Mouse (Mus musculus): Measurements from ENCODE around the gene Rtl8c.
"Not testable (repeated sequence)": the region's sequence is repeated elsewhere in the genome, so short reads cannot be mapped to it uniquely, and the experiment has no call there.

Gene Rtl8c

GRCm38 (mm10) chrX:53607242-53608121, at the start of gene Rtl8c:
TSS of gene Rtl8c (plus strand) at chrX:53608032.
- DNase-seq (ENCODE audit: low read depth), result peak; percentile 20

GRCm38 (mm10) chrX:53579311-53579710, 28.5 kb upstream of the Rtl8c start:
- DNase-seq (ENCODE audit: low read depth), result no peak

- not testable (repeated sequence) for DNase-seq (ENCODE audit: low read depth)
Measured at GRCm38 (mm10) chrX:53581407-53581806, 26.4 kb upstream of the Rtl8c start.

GRCm38 (mm10) chrX:53583404-53583803, 24.4 kb upstream of the Rtl8c start:
- DNase-seq (ENCODE audit: low read depth), result not testable (repeated sequence)

GRCm38 (mm10) chrX:53599993-53600392, 7.8 kb upstream of the Rtl8c start:
- not testable (repeated sequence) for DNase-seq (ENCODE audit: low read depth)

GRCm38 (mm10) chrX:53606176-53606575, 1.7 kb upstream of the Rtl8c start:
- DNase-seq (ENCODE audit: low read depth), result not testable (repeated sequence)

- DNase-seq (ENCODE audit: low read depth), result no peak
Measured at GRCm38 (mm10) chrX:53608122-53608813, 436 bp downstream of the Rtl8c start.

GRCm38 (mm10) chrX:53608879-53609278, 1.0 kb downstream of the Rtl8c start, which contains the start of gene Gm14597:
TSS of gene Gm14597 (minus strand) at chrX:53608979.
- DNase-seq (ENCODE audit: low read depth), result not testable (repeated sequence)

GRCm38 (mm10) chrX:53610571-53610970, 2.7 kb downstream of the Rtl8c start:
- peak; percentile 48 for DNase-seq (ENCODE audit: low read depth)

- DNase-seq (ENCODE audit: low read depth), result not testable (repeated sequence)
Measured at GRCm38 (mm10) chrX:53611395-53611794, 3.6 kb downstream of the Rtl8c start.

- not testable (repeated sequence) for DNase-seq (ENCODE audit: low read depth)
Measured at GRCm38 (mm10) chrX:53638107-53638506, 30.3 kb downstream of the Rtl8c start.

- DNase-seq (ENCODE audit: low read depth), result not testable (repeated sequence)
Measured at GRCm38 (mm10) chrX:53642604-53642979, 34.8 kb downstream of the Rtl8c start.

- DNase-seq (ENCODE audit: low read depth), result peak; percentile 50
Measured at GRCm38 (mm10) chrX:53642980-53643961, 35.4 kb downstream of the Rtl8c start, which contains the start of gene Rtl8a. TSS of gene Rtl8a (minus strand) at chrX:53643682.

- no peak for DNase-seq (ENCODE audit: low read depth)
Measured at GRCm38 (mm10) chrX:53645885-53646284, 38.1 kb downstream of the Rtl8c start.

GRCm38 (mm10) chrX:53652917-53653316, 45.1 kb downstream of the Rtl8c start:
- not testable (repeated sequence) for DNase-seq (ENCODE audit: low read depth)
